Mouse (Mus musculus): ENCODE measurements around the gene Trim65.

DNA sequence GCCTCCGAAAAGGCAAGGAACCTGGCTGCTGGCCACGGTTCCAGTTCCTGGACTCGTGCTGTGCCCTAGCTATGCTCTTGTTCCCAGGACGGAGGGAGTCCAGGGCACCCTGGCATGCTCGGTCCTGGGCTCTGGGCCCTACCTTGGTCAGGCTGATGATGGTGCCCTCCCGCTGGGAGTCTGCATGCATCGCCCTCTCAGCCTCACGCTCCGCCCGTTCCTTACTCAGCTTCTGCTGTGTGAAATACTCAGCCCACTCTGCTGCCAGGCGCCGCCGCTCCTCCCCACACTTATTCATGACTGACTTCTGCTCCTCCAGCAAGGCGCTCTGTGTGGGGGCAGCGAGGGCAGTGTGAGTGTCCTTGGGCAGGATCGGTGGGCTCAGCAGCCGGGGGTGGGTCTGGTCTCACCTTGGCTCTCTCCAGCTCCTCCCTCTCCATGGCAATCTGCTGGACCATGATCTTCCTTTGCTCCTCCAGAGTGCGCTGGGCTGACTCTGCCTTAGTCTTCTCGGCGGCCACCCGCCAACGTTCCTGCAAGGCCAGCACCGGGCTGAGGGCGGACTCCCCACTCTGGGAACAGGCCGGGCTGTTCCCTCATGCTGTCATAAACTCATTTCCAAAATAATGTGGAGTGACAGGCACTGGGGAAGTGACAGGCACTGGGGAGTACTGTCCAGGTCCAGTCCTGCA lies 15.5 kb upstream of the Trim65 start:
- TF ChIP-seq POLR2A (IDR thresholded peaks at IDR 0.05; ENCODE audit: extremely low read depth, insufficient read depth, low read length) = peak; percentile 34; the same call in 1 of the 2 replicates
- no peak for TF ChIP-seq CTCF (IDR thresholded peaks at IDR 0.05; ENCODE audit: extremely low read depth, insufficient read depth, low read length)
